Mouse (Mus musculus) forebrain, postnatal 0 days (tissue): ENCODE data around the gene Wwox. TPM values are rescaled to one million over a fixed set of nuclear protein-coding genes. Genes with fewer than 3 reads are reported as not detected.

Source experiments
- ATAC-seq: fragments of 200-750 bp; cut with Nextera tagmentation; 2 replicates; pipeline ENCODE4 v1.8.0; 2017; ENCODE audit warnings: mild to moderate bottlenecking, moderate library complexity
- DNase-seq: peaks from one replicate; pipeline ENCODE4 v3.0.0-alpha.2; 2015
- H3K27ac ChIP-seq: fragments of 300-500 bp; sonication (generic); 2 replicates; pipeline ENCODE4 v1.5.1; 2014; ENCODE audit warnings: low read depth, mild to moderate bottlenecking, antibody characterized with exemption, low read length, moderate library complexity, mixed read lengths
- H3K27me3 ChIP-seq: fragments of 300-500 bp; sonication (generic); 2 replicates; pipeline ENCODE4 v1.6.1; 2014; ENCODE audit warnings: mild to moderate bottlenecking, low read length, mixed read lengths; ENCODE audit not compliant: insufficient read depth
- H3K36me3 ChIP-seq: fragments of 300-500 bp; sonication (generic); 2 replicates; pipeline ENCODE4 v1.6.1; 2014; ENCODE audit warnings: mild to moderate bottlenecking, moderate library complexity; ENCODE audit not compliant: insufficient read depth
- H3K4me1 ChIP-seq: fragments of 300-500 bp; sonication (generic); 2 replicates; pipeline ENCODE4 v1.6.1; 2014; ENCODE audit warnings: antibody characterized with exemption; ENCODE audit not compliant: insufficient read depth
- H3K4me2 ChIP-seq: fragments of 300-500 bp; sonication (generic); 2 replicates; pipeline ENCODE4 v1.6.1; 2014; ENCODE audit warnings: low read depth, mild to moderate bottlenecking, moderate library complexity
- H3K4me3 ChIP-seq: fragments of 300-500 bp; sonication (generic); 2 replicates; pipeline ENCODE4 v1.5.1; 2014; ENCODE audit warnings: low read depth, low read length, mixed read lengths
- H3K9ac ChIP-seq: fragments of 300-500 bp; sonication (generic); 2 replicates; pipeline ENCODE4 v1.6.1; 2014; ENCODE audit warnings: mild to moderate bottlenecking
- H3K9me3 ChIP-seq: fragments of 300-500 bp; sonication (generic); 2 replicates; pipeline ENCODE4 v1.6.1; 2016; ENCODE audit warnings: low read length
- CTCF ChIP-seq: sonication (generic); IDR thresholded peaks from 2 replicates; pipeline ENCODE4 v1.5.1; 2016; ENCODE audit warnings: antibody characterized with exemption, control low read depth, low read depth
- WGBS: fragments of 180-500 bp; shearing (Covaris S2); extraction: QIAGEN DNeasy Blood & Tissue Kit; methylation state at CpG from one replicate; pipeline ENCODE4 v1.1.7; 2014; 5-methylcytosine and 5-hydroxymethylcytosine counted together
- polyA plus RNA-seq: library from polyadenylated mRNA; unstranded; fragments of >200 nt; fragmentation: Nextera tagmentation; extraction: Ambion mirVana; gene quantifications from 2 replicates; pipeline ENCODE4 v1.2.1, GENCODE M21; 2015
- total RNA-seq: library from RNA; depleted of rRNA; stranded (reverse); fragments of >200 nt; gene quantifications from 2 replicates; pipeline ENCODE4 v1.2.3, GENCODE M21; 2014

Wwox gene
- total and polyA plus RNA-seq, 2 experiments from 2014 or later, result 13.2 to 17.3 TPM

GRCm38 (mm10) chr8:115045746-115046145 is 606.3 kb downstream of the Wwox start:
- DNase-seq (no peak), ATAC-seq (no peak)
- H3K4me2 ChIP-seq, result no peak overlapping the region
- H3K4me3 ChIP-seq, result no peak overlapping the region
- no peak for TF ChIP-seq CTCF
- no peaks in the 10 kb centered on the region for H3K4me1 ChIP-seq
- no peaks in the 10 kb centered on the region for H3K9me3 ChIP-seq
- no peak overlapping the region for H3K9ac ChIP-seq
- no peak overlapping the region for H3K27ac ChIP-seq
- WGBS, result 65% methylated on average over 7 of the region's 7 CpGs
- no peaks in the 10 kb centered on the region for H3K36me3 ChIP-seq
- H3K27me3 ChIP-seq, result no peaks in the 10 kb centered on the region

- no peaks in the 10 kb centered on the region for H3K36me3 ChIP-seq
- H3K27ac ChIP-seq, result no peak overlapping the region
- ATAC-seq (no peak), DNase-seq (no peak)
- H3K4me3 ChIP-seq, result no peak overlapping the region
- no peak for TF ChIP-seq CTCF
- 77% methylated on average over 4 of the region's 4 CpGs for WGBS
- no peaks in the 10 kb centered on the region for H3K9me3 ChIP-seq
- H3K9ac ChIP-seq, result no peak overlapping the region
- H3K4me1 ChIP-seq, result no peaks in the 10 kb centered on the region
- H3K27me3 ChIP-seq, result no peaks in the 10 kb centered on the region
- no peak overlapping the region for H3K4me2 ChIP-seq
Measured at GRCm38 (mm10) chr8:115046496-115046895, 607.0 kb downstream of the Wwox start.

GRCm38 (mm10) chr8:115058193-115058835 is 618.9 kb downstream of the Wwox start:
- 92% methylated on average over 12 of the region's 12 CpGs for WGBS
- no peaks in the 10 kb centered on the region for H3K36me3 ChIP-seq
- no peak for DNase-seq
- ATAC-seq, result no peak
- no peak overlapping the region for H3K4me3 ChIP-seq
- no peaks in the 10 kb centered on the region for H3K9me3 ChIP-seq
- no peak overlapping the region for H3K27ac ChIP-seq
- no peak overlapping the region for H3K4me2 ChIP-seq
- H3K9ac ChIP-seq, result no peak overlapping the region
- no peak for TF ChIP-seq CTCF
- H3K27me3 ChIP-seq, result no peaks in the 10 kb centered on the region
- H3K4me1 ChIP-seq, result no peaks in the 10 kb centered on the region

- Histone ChIP-seq H3K4me2 (no peak overlapping the region), H3K9me3 (no peaks in the 10 kb centered on the region), H3K27me3 (0 out of 2 replicates have a peak, but pooled peaks cover 3% of the 10 kb centered on the region), H3K27ac (no peak overlapping the region), H3K4me3 (no peak overlapping the region), H3K9ac (no peak overlapping the region), H3K36me3 (no peaks in the 10 kb centered on the region), H3K4me1 (no peaks in the 10 kb centered on the region)
- WGBS, result 81% methylated on average over 5 of the region's 5 CpGs
- DNase-seq (no peak), ATAC-seq (no peak)
- TF ChIP-seq CTCF, result no peak
Measured at GRCm38 (mm10) chr8:115063623-115064022, 624.2 kb downstream of the Wwox start.

GRCm38 (mm10) chr8:115064691-115065090 is 625.2 kb downstream of the Wwox start:
- no peak for ATAC-seq
- Histone ChIP-seq H3K27me3 (0 out of 2 replicates have a peak, but pooled peaks cover 3% of the 10 kb centered on the region), H3K4me3 (no peak overlapping the region), H3K36me3 (no peaks in the 10 kb centered on the region), H3K4me2 (no peak overlapping the region), H3K27ac (no peak overlapping the region), H3K4me1 (no peaks in the 10 kb centered on the region), H3K9me3 (no peaks in the 10 kb centered on the region), H3K9ac (no peak overlapping the region)
- 85% methylated on average over 15 of the region's 15 CpGs for WGBS
- TF ChIP-seq CTCF, result no peak
- no peak for DNase-seq

GRCm38 (mm10) chr8:115065386-115065785 is 625.9 kb downstream of the Wwox start:
- ATAC-seq, result no peak
- WGBS, result 65% methylated on average over 7 of the region's 7 CpGs

GRCm38 (mm10) chr8:115066550-115067058 is 627.1 kb downstream of the Wwox start:
- Histone ChIP-seq H3K27ac (no peak overlapping the region), H3K27me3 (0 out of 2 replicates have a peak, but pooled peaks cover 3% of the 10 kb centered on the region), H3K36me3 (no peaks in the 10 kb centered on the region), H3K4me3 (no peak overlapping the region), H3K9ac (no peak overlapping the region), H3K9me3 (no peaks in the 10 kb centered on the region), H3K4me2 (no peak overlapping the region), H3K4me1 (no peaks in the 10 kb centered on the region)
- no peak for ATAC-seq
- TF ChIP-seq CTCF, result no peak
- no peak for DNase-seq
- 86% methylated on average over 8 of the region's 8 CpGs for WGBS

More at GRCm38 (mm10) chr8:115065386-115065785, 625.9 kb downstream of the Wwox start:
- Histone ChIP-seq H3K4me3 (no peak overlapping the region), H3K36me3 (no peaks in the 10 kb centered on the region), H3K27me3 (0 out of 2 replicates have a peak, but pooled peaks cover 3% of the 10 kb centered on the region), H3K9me3 (no peaks in the 10 kb centered on the region), H3K4me2 (no peak overlapping the region), H3K4me1 (no peaks in the 10 kb centered on the region), H3K27ac (no peak overlapping the region), H3K9ac (no peak overlapping the region)
- TF ChIP-seq CTCF, result no peak
- DNase-seq, result no peak
